Mouse (Mus musculus): ENCODE results near the gene Gstm5. TPM values are rescaled to one million over a fixed set of nuclear protein-coding genes. Genes with fewer than 3 reads are reported as not detected.
"Not testable (repeated sequence)": the region's sequence is repeated elsewhere in the genome, so short reads cannot be mapped to it uniquely, and the experiment has no call there.

The Gstm5 gene
- total and polyA plus RNA-seq, 3 experiments = 134 to 164 TPM; not detected in 1

DNA sequence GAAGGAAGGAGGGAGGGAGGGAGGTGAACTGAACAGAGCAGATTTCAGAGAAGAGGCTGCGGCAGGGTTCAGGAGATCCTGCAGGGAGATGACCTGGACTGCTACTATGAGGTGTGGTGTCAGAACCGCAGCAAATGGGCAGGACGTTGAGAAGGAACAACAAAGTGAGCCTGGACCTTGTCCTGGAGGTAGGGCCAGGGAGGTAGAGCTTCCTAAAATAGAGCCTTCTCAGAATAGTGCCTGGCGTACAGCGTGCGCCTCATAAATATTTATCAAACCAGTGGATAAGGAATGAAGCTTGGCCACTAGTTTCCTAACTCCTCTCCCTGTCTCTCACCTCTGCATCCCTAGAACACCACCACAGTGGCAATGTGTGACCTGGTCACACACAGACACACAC lies 38.0 kb upstream of the Gstm5 start:
- H3K27ac ChIP-seq (ENCODE audit: control insufficient read depth, low read depth, low read length) = no peak overlapping the region
- no peaks in the 10 kb centered on the region for H3K79me2 ChIP-seq (ENCODE audit: control insufficient read depth, insufficient read depth, low read length, poor library complexity)
- no peak for DNase-seq (ENCODE audit: low read depth, low spot score)
- no peaks in the 10 kb centered on the region for H3K9me3 ChIP-seq (replicated peaks; ENCODE audit: insufficient read depth, low read length)
- peaks cover 3 to 8% of the 10 kb centered on the region in 2 experiments for H3K27me3 ChIP-seq (ENCODE audit: control insufficient read depth in 1 of 2, insufficient read depth in 2 of 2, low read length in 2 of 2)
- no peak overlapping the region for H3K4me3 ChIP-seq (ENCODE audit: control insufficient read depth in 1 of 2, insufficient read depth in 1 of 2, low read depth in 2 of 2, low read length in 2 of 2)
- H3K9ac ChIP-seq (ENCODE audit: control insufficient read depth, low read depth, low read length, poor library complexity, severe bottlenecking) = no peak overlapping the region
- TF ChIP-seq ZC3H11A (IDR thresholded peaks at IDR 0.05; ENCODE audit: low read depth, low read length) (no peak), ETS1 (IDR thresholded peaks at IDR 0.05; ENCODE audit: low read depth, low read length) (no peak), MYB (IDR thresholded peaks at IDR 0.05; ENCODE audit: low read depth, low read length) (no peak), POLR2AphosphoS2 (IDR thresholded peaks at IDR 0.05; ENCODE audit: low read length) (no peak), TBP (IDR thresholded peaks at IDR 0.05; ENCODE audit: low read depth, low read length) (no peak), CHD1 (IDR thresholded peaks at IDR 0.05; ENCODE audit: low read depth, low read length) (no peak), MAFK (IDR thresholded peaks at IDR 0.05; ENCODE audit: borderline replicate concordance, low read depth, low read length) (no peak), SMC3 (IDR thresholded peaks at IDR 0.05; ENCODE audit: low read depth, low read length) (no peak), ZKSCAN1 (IDR thresholded peaks at IDR 0.05; ENCODE audit: low read depth, low read length) (no peak), TAL1 (IDR thresholded peaks at IDR 0.05; ENCODE audit: low read length) (no peak), ELF1 (IDR thresholded peaks at IDR 0.05; ENCODE audit: low read depth, low read length) (no peak), KAT2A (conservative IDR thresholded peaks at IDR 0.05; ENCODE audit: low read depth, low read length) (no peak)
- peaks cover 0 to under 1% of the 10 kb centered on the region in 2 experiments; a peak in 1 of 4 replicates for H3K36me3 ChIP-seq (ENCODE audit: control insufficient read depth in 1 of 2, insufficient read depth in 2 of 2, low read length in 2 of 2)
- peaks cover 0 to 5% of the 10 kb centered on the region in 2 experiments; a peak in 2 of 4 replicates for H3K4me1 ChIP-seq (ENCODE audit: control insufficient read depth in 1 of 2, insufficient read depth in 2 of 2, low read length in 2 of 2)

GRCm38 (mm10) chr3:107861483-107861882 lies 34.1 kb upstream of the Gstm5 start:
- not testable (repeated sequence) for DNase-seq (ENCODE audit: low read depth, low spot score); H3K4me1 ChIP-seq (ENCODE audit: control insufficient read depth in 1 of 2, insufficient read depth in 2 of 2, low read length in 2 of 2); H3K79me2 ChIP-seq (ENCODE audit: control insufficient read depth, insufficient read depth, low read length, poor library complexity); H3K36me3 ChIP-seq (ENCODE audit: control insufficient read depth in 1 of 2, insufficient read depth in 2 of 2, low read length in 2 of 2); H3K27ac ChIP-seq (ENCODE audit: control insufficient read depth, low read depth, low read length); H3K27me3 ChIP-seq (ENCODE audit: control insufficient read depth in 1 of 2, insufficient read depth in 2 of 2, low read length in 2 of 2); H3K9ac ChIP-seq (ENCODE audit: control insufficient read depth, low read depth, low read length, poor library complexity, severe bottlenecking); H3K9me3 ChIP-seq (replicated peaks; ENCODE audit: insufficient read depth, low read length); H3K4me3 ChIP-seq (ENCODE audit: control insufficient read depth in 1 of 2, insufficient read depth in 1 of 2, low read depth in 2 of 2, low read length in 2 of 2)
- TF ChIP-seq CTCF (IDR thresholded peaks at IDR 0.05 in 2 of 3, conservative IDR thresholded peaks at IDR 0.05 in 1 of 3; ENCODE audit: control insufficient read depth in 1 of 3, insufficient read depth in 1 of 3, low read depth in 2 of 3, low read length in 3 of 3, poor library complexity in 1 of 3, severe bottlenecking in 1 of 3) (peak in 1 of 3 experiments; percentile 11; a peak in 1 of 6 replicates), SMC3 (IDR thresholded peaks at IDR 0.05; ENCODE audit: low read depth, low read length) (peak; percentile 12; the same call in 1 of the 2 replicates)

GRCm38 (mm10) chr3:107862471-107862870 lies 33.1 kb upstream of the Gstm5 start:
- peaks cover 0 to 4% of the 10 kb centered on the region in 2 experiments; a peak in 1 of 4 replicates for H3K36me3 ChIP-seq (ENCODE audit: control insufficient read depth in 1 of 2, insufficient read depth in 2 of 2, low read length in 2 of 2)
- TF ChIP-seq GATA1 (IDR thresholded peaks at IDR 0.05; ENCODE audit: low read depth, low read length) = peak; percentile 75
- TF ChIP-seq MAFK (IDR thresholded peaks at IDR 0.05; ENCODE audit: borderline replicate concordance, low read depth, low read length) = no peak
- no peak for TF ChIP-seq CHD2 (IDR thresholded peaks at IDR 0.05; ENCODE audit: low read length)
- TF ChIP-seq RCOR1 (IDR thresholded peaks at IDR 0.05; ENCODE audit: low read depth, low read length) = peak; percentile 81
- 0 out of 2 replicates have a peak, but pooled peaks have one; percentile 23 for TF ChIP-seq MYC (IDR thresholded peaks at IDR 0.05; ENCODE audit: low read depth, low read length)
- TF ChIP-seq EP300 (IDR thresholded peaks at IDR 0.05; ENCODE audit: low read depth in 1 of 2, low read length in 2 of 2) = peak; percentile 77 to 85
- TF ChIP-seq TBP (IDR thresholded peaks at IDR 0.05; ENCODE audit: low read depth, low read length) = 0 out of 2 replicates have a peak, but pooled peaks have one; percentile 14
- TF ChIP-seq RAD21 (IDR thresholded peaks at IDR 0.05; ENCODE audit: low read depth, low read length) = no peak
- TF ChIP-seq MYB (IDR thresholded peaks at IDR 0.05; ENCODE audit: low read depth, low read length) = no peak
- no peak for TF ChIP-seq POLR2AphosphoS5 (IDR thresholded peaks at IDR 0.05; ENCODE audit: borderline replicate concordance, low read depth, low read length)
- no peak for TF ChIP-seq USF1 (IDR thresholded peaks at IDR 0.05; ENCODE audit: low read depth, low read length)
- TF ChIP-seq MXI1 (IDR thresholded peaks at IDR 0.05; ENCODE audit: low read depth, low read length) = no peak
- TF ChIP-seq MAX (IDR thresholded peaks at IDR 0.05; ENCODE audit: low read length) = no peak
- no peak for TF ChIP-seq ETS1 (IDR thresholded peaks at IDR 0.05; ENCODE audit: low read depth, low read length)
- no peak for TF ChIP-seq BHLHE40 (IDR thresholded peaks at IDR 0.05; ENCODE audit: borderline replicate concordance, low read depth, low read length)
- peak; percentile 33; the same call in 1 of the 2 replicates for TF ChIP-seq TCF12 (IDR thresholded peaks at IDR 0.05; ENCODE audit: low read depth, low read length)
- TF ChIP-seq TAL1 (IDR thresholded peaks at IDR 0.05; ENCODE audit: low read length) = peak; percentile 79
- TF ChIP-seq JUND (IDR thresholded peaks at IDR 0.05; ENCODE audit: low read depth, low read length) = no peak

More at GRCm38 (mm10) chr3:107862471-107862870, 33.1 kb upstream of the Gstm5 start:
- peaks cover 0 to 9% of the 10 kb centered on the region in 2 experiments; a peak in 2 of 4 replicates for H3K4me1 ChIP-seq (ENCODE audit: control insufficient read depth in 1 of 2, insufficient read depth in 2 of 2, low read length in 2 of 2)
- no peaks in the 10 kb centered on the region for H3K9me3 ChIP-seq (replicated peaks; ENCODE audit: insufficient read depth, low read length)
- DNase-seq (ENCODE audit: low read depth, low spot score) = peak; percentile 69
- no peak overlapping the region for H3K4me3 ChIP-seq (ENCODE audit: control insufficient read depth in 1 of 2, insufficient read depth in 1 of 2, low read depth in 2 of 2, low read length in 2 of 2)
- H3K79me2 ChIP-seq (ENCODE audit: control insufficient read depth, insufficient read depth, low read length, poor library complexity) = no peaks in the 10 kb centered on the region
- H3K9ac ChIP-seq (ENCODE audit: control insufficient read depth, low read depth, low read length, poor library complexity, severe bottlenecking) = no peak overlapping the region
- H3K27ac ChIP-seq (ENCODE audit: control insufficient read depth, low read depth, low read length) = no peak overlapping the region
- 0 out of 4 replicates have a peak, but pooled peaks cover 0 to 1% of the 10 kb centered on the region in 2 experiments for H3K27me3 ChIP-seq (ENCODE audit: control insufficient read depth in 1 of 2, insufficient read depth in 2 of 2, low read length in 2 of 2)

All from MEL (cell line).